Mouse (Mus musculus): ENCODE results near the gene Atrn. TPM values are rescaled to one million over a fixed set of nuclear protein-coding genes. Genes with fewer than 3 reads are reported as not detected.

The Atrn gene
- polyA plus RNA-seq, 1 experiment from 2014 or later = 9.4 TPM

DNA sequence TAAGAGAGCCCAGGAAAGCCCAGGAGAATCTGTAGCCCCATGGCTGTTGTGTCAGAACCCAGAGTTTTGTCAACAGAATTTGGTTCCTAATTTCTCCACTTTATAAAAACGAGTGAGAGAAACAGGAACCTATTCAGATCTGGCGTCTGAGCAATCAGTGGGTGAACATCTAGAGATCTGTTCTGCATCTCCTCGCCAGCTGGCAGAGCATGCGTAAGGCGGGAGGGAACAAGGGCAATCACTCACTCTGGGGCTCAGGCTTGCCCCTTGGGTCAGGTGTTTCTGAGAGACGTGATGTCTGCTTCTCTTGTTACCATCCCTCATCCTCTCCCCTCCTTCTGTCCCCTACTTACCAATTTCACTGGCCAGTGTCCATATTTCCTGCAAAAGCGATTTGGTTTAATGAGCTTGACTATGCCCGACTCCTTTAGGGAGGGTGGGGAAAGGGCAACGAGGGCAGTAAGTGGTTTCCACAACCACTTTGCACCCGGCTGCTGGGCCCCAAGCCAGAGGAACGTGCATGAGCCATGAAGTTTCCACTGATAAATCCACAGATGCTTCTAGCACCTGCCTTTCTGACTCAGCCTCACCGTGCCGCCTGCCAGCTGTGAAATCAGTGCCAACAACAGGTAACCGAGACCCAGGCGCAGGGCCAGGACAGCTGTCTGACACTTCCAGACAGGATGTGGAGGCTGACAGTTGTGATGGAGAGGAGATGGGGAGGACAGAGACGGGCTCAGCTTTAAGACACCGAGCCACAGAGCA, 131.1 kb downstream of the Atrn start:
- Histone ChIP-seq H3K27me3 (replicated peaks; ENCODE audit: control insufficient read depth, insufficient read depth, low read length) (peaks cover 23% of the 10 kb centered on the region), H3K4me1 (ENCODE audit: control insufficient read depth, insufficient read depth, low read length) (peaks cover 10% of the 10 kb centered on the region), H3K36me3 (ENCODE audit: control insufficient read depth, insufficient read depth, low read length) (no peaks in the 10 kb centered on the region), H3K4me3 (ENCODE audit: low read depth, low read length) (no peak overlapping the region), H3K9me3 (ENCODE audit: control insufficient read depth, low read length) (no peaks in the 10 kb centered on the region), H3K4me2 (ENCODE audit: low read depth, low read length) (no peak overlapping the region), H3K9ac (ENCODE audit: low read depth, low read length) (no peak overlapping the region), H3K27ac (replicated peaks; ENCODE audit: low read depth, low read length) (no peak overlapping the region)
- peak; percentile 24; the same call in 1 of the 2 replicates for ATAC-seq (ENCODE audit: low read depth)
- 48% methylated on average over 17 of the region's 17 CpGs for WGBS
- peak; percentile 69 for DNase-seq (ENCODE audit: low spot score)

DNA sequence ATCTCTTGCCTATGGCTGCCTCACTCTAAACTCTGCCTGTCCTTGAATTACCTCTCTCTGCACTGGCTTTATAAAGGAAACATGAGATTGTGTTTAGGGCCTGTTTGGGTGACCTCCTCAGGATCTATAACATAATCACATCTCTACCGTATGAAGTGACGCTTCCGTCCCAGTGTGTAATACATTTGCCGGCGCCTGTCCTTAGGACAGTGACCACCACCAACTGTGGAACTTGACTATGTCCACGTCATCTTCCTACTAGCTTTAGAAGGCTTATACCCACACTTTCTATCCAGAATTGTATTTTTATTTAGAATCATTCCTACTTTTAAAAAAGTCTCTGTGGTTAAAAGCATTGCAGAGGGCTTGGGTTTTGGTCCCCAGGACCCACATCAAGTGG, 131.9 kb downstream of the Atrn start:
- no peak for DNase-seq (ENCODE audit: low spot score)
- no peak overlapping the region for H3K9ac ChIP-seq (ENCODE audit: low read depth, low read length)
- ATAC-seq (ENCODE audit: low read depth) = no peak

DNA sequence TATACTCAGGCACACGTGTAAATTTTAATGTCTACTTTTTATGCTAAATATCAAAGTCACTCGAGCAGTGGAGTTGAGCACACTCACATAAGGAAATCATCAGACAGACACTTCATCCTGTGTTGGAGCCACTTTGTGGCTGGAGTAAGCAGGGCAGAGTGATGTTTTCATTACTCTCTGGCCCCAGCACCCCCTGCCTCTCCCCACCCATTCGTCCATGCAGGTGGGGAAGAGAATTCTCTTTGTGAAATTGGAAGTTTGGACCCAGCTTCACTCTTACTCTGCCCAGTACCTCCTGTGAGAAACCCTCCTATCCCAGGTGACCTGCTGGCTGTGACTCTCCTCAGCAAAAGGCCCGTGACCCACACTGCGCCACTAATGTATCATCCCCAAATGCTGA, 132.4 kb downstream of the Atrn start:
- Histone ChIP-seq H3K27ac (replicated peaks; ENCODE audit: low read depth, low read length) (no peak overlapping the region), H3K27me3 (replicated peaks; ENCODE audit: control insufficient read depth, insufficient read depth, low read length) (peaks cover 28% of the 10 kb centered on the region), H3K4me1 (ENCODE audit: control insufficient read depth, insufficient read depth, low read length) (peaks cover 10% of the 10 kb centered on the region), H3K9ac (ENCODE audit: low read depth, low read length) (no peak overlapping the region), H3K4me2 (ENCODE audit: low read depth, low read length) (no peak overlapping the region), H3K36me3 (ENCODE audit: control insufficient read depth, insufficient read depth, low read length) (no peaks in the 10 kb centered on the region), H3K4me3 (ENCODE audit: low read depth, low read length) (no peak overlapping the region), H3K9me3 (ENCODE audit: control insufficient read depth, low read length) (no peaks in the 10 kb centered on the region)
- WGBS = 74% methylated on average over 5 of the region's 5 CpGs
- ATAC-seq (ENCODE audit: low read depth) (no peak), DNase-seq (ENCODE audit: low spot score) (no peak)

More for the DNA sequence above, 131.9 kb downstream of the Atrn start:
- H3K9me3 ChIP-seq (ENCODE audit: control insufficient read depth, low read length) = no peaks in the 10 kb centered on the region
- no peak overlapping the region for H3K27ac ChIP-seq (replicated peaks; ENCODE audit: low read depth, low read length)
- 88% methylated on average over 6 of the region's 6 CpGs for WGBS
- no peaks in the 10 kb centered on the region for H3K36me3 ChIP-seq (ENCODE audit: control insufficient read depth, insufficient read depth, low read length)
- no peak overlapping the region for H3K4me2 ChIP-seq (ENCODE audit: low read depth, low read length)
- H3K27me3 ChIP-seq (replicated peaks; ENCODE audit: control insufficient read depth, insufficient read depth, low read length) = peaks cover 28% of the 10 kb centered on the region
- H3K4me1 ChIP-seq (ENCODE audit: control insufficient read depth, insufficient read depth, low read length) = peaks cover 10% of the 10 kb centered on the region
- no peak overlapping the region for H3K4me3 ChIP-seq (ENCODE audit: low read depth, low read length)

DNA sequence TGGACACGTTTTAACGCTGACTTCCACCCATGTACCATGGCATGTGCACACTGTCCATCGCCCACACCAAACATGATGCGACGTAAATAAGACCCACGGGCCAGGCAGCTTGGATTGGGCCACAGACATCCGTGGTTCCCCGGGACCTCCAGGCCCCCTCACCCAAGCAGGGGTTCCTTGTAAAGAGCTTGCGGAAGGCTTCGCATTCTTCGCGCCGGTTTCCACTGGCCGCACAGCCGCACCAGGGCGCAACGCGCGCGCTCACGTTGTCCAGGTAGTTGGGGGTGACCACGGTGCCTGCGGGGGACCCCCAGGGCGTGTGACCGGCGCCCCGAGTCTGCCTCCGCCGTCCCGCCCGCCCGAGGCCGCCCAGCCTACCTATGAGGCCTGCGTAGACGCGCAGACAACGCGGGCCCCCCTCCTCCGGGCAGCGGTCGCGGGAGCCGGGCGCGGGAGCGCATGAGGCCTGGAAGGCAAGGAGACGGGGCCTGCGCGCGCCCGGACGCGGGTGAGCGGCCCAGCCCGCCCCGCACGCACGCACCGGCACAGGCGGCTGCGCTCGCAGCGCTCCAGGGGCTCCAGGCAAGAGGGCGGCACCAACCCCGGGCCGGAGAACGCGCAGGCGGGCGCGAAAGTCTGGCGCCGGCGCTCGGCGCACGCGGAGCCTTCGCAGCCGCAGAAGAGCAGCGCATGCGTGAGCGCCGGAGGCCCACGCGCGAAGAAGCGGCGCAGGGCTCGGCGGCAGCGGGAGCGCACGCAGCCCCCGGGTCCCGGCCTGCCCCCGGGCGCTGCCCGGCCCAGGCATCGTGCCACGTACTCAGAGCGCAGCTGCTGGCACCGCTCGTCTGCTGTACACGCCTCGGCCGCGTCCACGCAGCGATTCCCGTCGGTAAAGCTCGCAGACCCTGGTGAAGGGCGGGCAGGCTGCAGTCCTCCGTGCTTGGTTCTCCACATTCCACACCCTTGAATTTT, 134.8 kb downstream of the Atrn start:
- Histone ChIP-seq H3K4me2 (ENCODE audit: low read depth, low read length) (peak overlapping the region; percentile 98), H3K36me3 (ENCODE audit: control insufficient read depth, insufficient read depth, low read length) (no peaks in the 10 kb centered on the region), H3K9ac (ENCODE audit: low read depth, low read length) (peak overlapping the region; percentile 79), H3K4me3 (ENCODE audit: low read depth, low read length) (peak overlapping the region; percentile 66), H3K27ac (replicated peaks; ENCODE audit: low read depth, low read length) (no peak overlapping the region), H3K4me1 (ENCODE audit: control insufficient read depth, insufficient read depth, low read length) (peaks cover 20% of the 10 kb centered on the region), H3K27me3 (replicated peaks; ENCODE audit: control insufficient read depth, insufficient read depth, low read length) (peaks cover 28% of the 10 kb centered on the region), H3K9me3 (ENCODE audit: control insufficient read depth, low read length) (no peaks in the 10 kb centered on the region)
- ATAC-seq (ENCODE audit: low read depth) (peak; percentile 72), DNase-seq (ENCODE audit: low spot score) (peak; percentile 73)
- 5% methylated on average over 59 of the region's 115 CpGs for WGBS

DNA sequence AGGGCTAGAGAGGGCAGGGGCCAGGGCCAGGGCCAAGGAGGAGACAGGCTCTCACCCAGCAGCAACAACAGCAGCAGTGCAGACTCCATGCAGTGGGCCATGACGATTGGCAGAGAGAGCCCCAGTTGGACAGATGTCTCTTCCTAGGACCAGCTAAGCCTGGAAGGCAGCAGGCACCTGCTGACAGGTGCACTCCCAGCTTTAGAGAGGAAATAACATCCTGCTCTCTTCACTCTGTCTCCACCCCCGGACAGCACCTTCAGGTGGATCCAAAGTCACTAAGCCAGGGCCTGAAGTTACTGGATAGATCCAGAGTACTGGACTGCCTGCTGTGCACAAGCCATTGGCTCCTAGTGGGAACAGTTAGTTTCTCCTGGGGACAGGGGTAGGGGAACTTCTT, 136.7 kb downstream of the Atrn start, which contains the start of gene Gfra4:
Gene Gfra4 (minus strand): TSS at position 101 of the 400 bp plus-strand sequence.
- Histone ChIP-seq H3K27ac (replicated peaks; ENCODE audit: low read depth, low read length) (no peak within 1 kb of the TSS), H3K36me3 (ENCODE audit: control insufficient read depth, insufficient read depth, low read length) (no peaks in the 10 kb centered on the region), H3K4me1 (ENCODE audit: control insufficient read depth, insufficient read depth, low read length) (peaks cover 20% of the 10 kb centered on the region), H3K27me3 (replicated peaks; ENCODE audit: control insufficient read depth, insufficient read depth, low read length) (peaks cover 28% of the 10 kb centered on the region), H3K9ac (ENCODE audit: low read depth, low read length) (peak within 1 kb of the TSS; percentile 79; the same call in 1 of the 2 replicates), H3K4me2 (ENCODE audit: low read depth, low read length) (peak within 1 kb of the TSS; percentile 98), H3K9me3 (ENCODE audit: control insufficient read depth, low read length) (no peaks in the 10 kb centered on the region), H3K4me3 (ENCODE audit: low read depth, low read length) (0 out of 2 replicates have a peak within 1 kb of the TSS, but pooled peaks have one; percentile 66)
- 58% methylated on average over 2 of the region's 2 CpGs for WGBS
- ATAC-seq (ENCODE audit: low read depth) (no peak), DNase-seq (ENCODE audit: low spot score) (no peak)

DNA sequence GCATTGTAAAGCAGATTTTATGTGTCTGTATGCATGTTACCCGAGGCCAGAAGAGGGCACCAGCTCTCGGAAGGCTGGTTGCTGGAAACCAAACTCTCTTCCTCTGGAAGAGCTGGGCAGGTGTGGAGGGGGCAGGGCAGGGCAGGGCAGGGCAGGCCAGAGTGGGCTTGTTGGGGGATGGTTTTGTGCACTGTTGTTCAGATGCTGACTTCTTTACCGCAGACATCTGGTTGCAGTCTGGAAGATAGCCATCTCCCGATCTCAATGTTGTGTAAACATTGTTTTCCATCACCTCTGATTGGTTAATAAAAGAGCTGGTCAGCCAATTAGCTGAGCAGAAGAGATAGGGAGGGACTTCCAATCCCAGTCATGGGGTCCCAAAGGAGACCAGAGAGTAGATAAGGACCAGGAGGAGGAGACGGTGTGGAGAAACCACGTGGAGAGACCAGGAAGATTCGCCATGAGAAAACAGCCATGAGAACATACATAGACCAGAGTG, 138.1 kb downstream of the Atrn start:
- Histone ChIP-seq H3K27me3 (replicated peaks; ENCODE audit: control insufficient read depth, insufficient read depth, low read length) (peaks cover 28% of the 10 kb centered on the region), H3K9me3 (ENCODE audit: control insufficient read depth, low read length) (no peaks in the 10 kb centered on the region), H3K9ac (ENCODE audit: low read depth, low read length) (no peak overlapping the region), H3K4me1 (ENCODE audit: control insufficient read depth, insufficient read depth, low read length) (peaks cover 20% of the 10 kb centered on the region), H3K36me3 (ENCODE audit: control insufficient read depth, insufficient read depth, low read length) (no peaks in the 10 kb centered on the region), H3K4me2 (ENCODE audit: low read depth, low read length) (peak overlapping the region; percentile 23), H3K27ac (replicated peaks; ENCODE audit: low read depth, low read length) (no peak overlapping the region), H3K4me3 (ENCODE audit: low read depth, low read length) (no peak overlapping the region)
- DNase-seq (ENCODE audit: low spot score) (peak; percentile 68), ATAC-seq (ENCODE audit: low read depth) (no peak)
- 5% methylated on average over 7 of the region's 7 CpGs for WGBS

DNA sequence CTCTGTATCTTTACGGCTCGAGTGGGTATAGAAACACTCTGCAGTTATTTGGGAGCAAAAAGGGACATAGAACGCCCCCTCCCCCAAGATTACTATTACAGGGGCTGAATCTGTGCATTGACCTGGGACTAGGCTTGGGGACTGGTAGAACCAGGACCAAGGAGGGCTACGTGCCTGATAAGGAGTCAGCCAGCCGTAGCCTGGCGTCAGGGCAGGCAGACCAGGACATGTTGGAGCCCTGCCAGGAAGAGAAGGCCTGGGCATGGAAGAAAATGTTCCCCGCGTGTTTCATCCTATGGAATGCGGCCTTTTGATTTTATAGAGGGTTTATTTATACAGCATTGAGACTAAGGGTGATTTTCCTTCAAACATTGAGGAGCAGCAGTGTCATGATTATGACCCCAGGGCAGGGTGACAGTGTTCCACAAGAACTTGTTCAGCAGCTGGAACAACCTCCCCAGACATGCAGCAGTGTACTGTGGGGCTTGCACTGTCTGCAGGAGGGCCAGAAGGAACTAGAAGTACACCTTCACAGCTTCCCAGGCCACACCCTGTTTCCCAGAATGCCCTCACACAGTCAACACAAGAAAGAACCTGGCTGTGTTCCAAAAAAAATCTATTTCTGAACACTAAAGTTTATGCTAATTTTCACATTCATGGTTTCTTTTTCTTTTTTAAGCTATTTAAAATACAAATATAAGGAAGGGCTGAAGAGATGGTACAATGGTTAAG, 138.9 kb downstream of the Atrn start:
- Histone ChIP-seq H3K4me1 (ENCODE audit: control insufficient read depth, insufficient read depth, low read length) (peaks cover 20% of the 10 kb centered on the region), H3K9ac (ENCODE audit: low read depth, low read length) (no peak overlapping the region), H3K27me3 (replicated peaks; ENCODE audit: control insufficient read depth, insufficient read depth, low read length) (peaks cover 27% of the 10 kb centered on the region), H3K4me2 (ENCODE audit: low read depth, low read length) (no peak overlapping the region), H3K9me3 (ENCODE audit: control insufficient read depth, low read length) (no peaks in the 10 kb centered on the region), H3K4me3 (ENCODE audit: low read depth, low read length) (no peak overlapping the region), H3K36me3 (ENCODE audit: control insufficient read depth, insufficient read depth, low read length) (no peaks in the 10 kb centered on the region), H3K27ac (replicated peaks; ENCODE audit: low read depth, low read length) (0 out of 2 replicates have a peak overlapping the region, but pooled peaks have one; percentile 6)
- ATAC-seq (ENCODE audit: low read depth) = no peak
- DNase-seq (ENCODE audit: low spot score) = peak; percentile 62
- WGBS = 60% methylated on average over 9 of the region's 9 CpGs

DNA sequence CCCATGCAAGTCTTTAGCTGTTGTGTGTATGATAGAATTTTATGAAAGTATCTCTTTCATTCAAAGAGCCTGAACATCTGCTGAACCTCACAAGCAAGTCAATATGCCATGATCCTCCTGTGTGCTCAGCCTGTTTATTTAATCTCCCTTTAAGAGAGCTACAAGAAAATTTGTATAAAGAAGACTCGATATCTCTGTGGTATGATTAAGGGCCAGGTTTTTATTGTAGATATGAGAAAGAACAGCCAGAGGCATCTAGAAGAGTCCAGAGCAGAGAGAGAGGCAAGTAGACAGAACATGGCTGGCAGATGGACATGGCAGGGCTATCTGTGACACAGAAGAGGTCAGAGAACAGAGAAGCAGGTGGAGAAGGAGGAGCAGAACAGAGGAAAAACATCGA, 139.7 kb downstream of the Atrn start:
- no peaks in the 10 kb centered on the region for H3K36me3 ChIP-seq (ENCODE audit: control insufficient read depth, insufficient read depth, low read length)
- no peak for ATAC-seq (ENCODE audit: low read depth)
- H3K9me3 ChIP-seq (ENCODE audit: control insufficient read depth, low read length) = no peaks in the 10 kb centered on the region
- DNase-seq (ENCODE audit: low spot score) = no peak
- no peak overlapping the region for H3K27ac ChIP-seq (replicated peaks; ENCODE audit: low read depth, low read length)
- no peak overlapping the region for H3K9ac ChIP-seq (ENCODE audit: low read depth, low read length)
- no peak overlapping the region for H3K4me3 ChIP-seq (ENCODE audit: low read depth, low read length)
- H3K4me2 ChIP-seq (ENCODE audit: low read depth, low read length) = no peak overlapping the region
- H3K27me3 ChIP-seq (replicated peaks; ENCODE audit: control insufficient read depth, insufficient read depth, low read length) = peaks cover 18% of the 10 kb centered on the region
- 74% methylated on average over 2 of the region's 2 CpGs for WGBS
- peaks cover 14% of the 10 kb centered on the region for H3K4me1 ChIP-seq (ENCODE audit: control insufficient read depth, insufficient read depth, low read length)

Measured in embryonic facial prominence, embryonic 14.5 days (tissue).